Mouse (Mus musculus): ENCODE measurements around the gene Hcn2.
"Not testable (repeated sequence)": the region's sequence is repeated elsewhere in the genome, so short reads cannot be mapped to it uniquely, and the experiment has no call there.

Gene Hcn2

DNA sequence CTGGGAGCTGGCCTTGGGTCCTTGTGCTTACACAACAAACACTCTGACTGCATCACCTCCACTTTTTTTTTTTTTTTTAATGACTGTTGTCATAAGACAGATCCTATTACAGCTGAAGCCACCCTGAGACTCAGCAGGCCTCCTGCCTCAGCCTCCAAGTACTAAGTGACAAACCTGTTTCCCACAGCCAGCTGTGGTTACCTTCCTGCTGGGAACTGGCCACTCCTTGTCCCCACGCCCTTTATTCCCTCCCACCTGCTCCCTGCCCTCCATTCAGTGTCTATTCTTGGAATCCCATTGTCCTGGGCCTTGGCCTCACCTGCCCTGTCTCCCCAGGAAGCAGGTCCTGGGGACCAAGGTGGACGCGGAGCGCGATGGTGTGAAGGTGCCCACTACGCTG, 28.9 kb upstream of the Hcn2 start:
- no peak for DNase-seq (ENCODE audit: low read depth, low spot score)

GRCm38 (mm10) chr10:79688720-79689119, 27.7 kb upstream of the Hcn2 start, which contains the start of gene Gzmm:
TSS of gene Gzmm (plus strand) at chr10:79689020.
- DNase-seq (ENCODE audit: low read depth, low spot score): no peak

GRCm38 (mm10) chr10:79689178-79689577, 27.3 kb upstream of the Hcn2 start:
- DNase-seq (ENCODE audit: low read depth, low spot score): no peak

- DNase-seq (ENCODE audit: low read depth, low spot score): no peak
Observed at GRCm38 (mm10) chr10:79691986-79692548, 24.4 kb upstream of the Hcn2 start.

DNA sequence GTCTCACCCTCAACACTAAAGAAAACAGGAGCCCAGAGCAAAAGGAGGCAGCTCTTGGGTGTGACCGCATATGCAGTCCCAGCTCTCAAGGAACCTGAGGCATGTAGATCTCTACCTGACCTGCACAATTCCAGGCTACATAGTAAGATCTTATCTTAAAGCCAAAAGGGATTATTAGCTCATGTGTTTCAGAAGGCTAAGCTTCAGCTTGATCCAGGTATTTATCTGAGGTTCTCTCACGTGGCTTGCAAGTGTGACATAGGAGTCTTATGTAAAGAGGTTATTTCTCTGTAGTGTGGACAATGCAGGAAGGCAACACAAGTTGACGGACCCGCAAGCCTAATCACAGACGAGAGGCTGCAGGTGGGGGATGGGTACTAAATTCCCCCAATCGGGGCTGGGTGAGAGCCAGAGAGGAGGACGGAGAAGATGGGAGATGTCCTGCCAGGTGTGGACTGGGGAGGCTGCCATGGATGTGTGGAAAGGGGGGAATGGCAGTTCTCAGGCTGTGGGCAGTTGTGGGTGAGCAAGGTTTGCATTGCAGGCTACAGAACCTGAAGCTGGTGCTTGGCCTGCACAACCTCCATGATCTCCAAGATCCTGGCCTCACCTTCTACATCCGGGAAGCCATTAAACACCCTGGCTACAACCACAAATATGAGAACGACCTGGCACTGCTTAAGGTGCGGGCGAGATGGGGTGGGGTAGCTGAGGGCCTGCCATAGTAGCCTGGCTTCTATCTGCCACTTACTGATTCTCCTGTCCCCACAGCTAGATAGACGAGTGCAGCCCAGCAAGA, 22.7 kb upstream of the Hcn2 start:
- no peak for DNase-seq (ENCODE audit: low read depth, low spot score)

DNA sequence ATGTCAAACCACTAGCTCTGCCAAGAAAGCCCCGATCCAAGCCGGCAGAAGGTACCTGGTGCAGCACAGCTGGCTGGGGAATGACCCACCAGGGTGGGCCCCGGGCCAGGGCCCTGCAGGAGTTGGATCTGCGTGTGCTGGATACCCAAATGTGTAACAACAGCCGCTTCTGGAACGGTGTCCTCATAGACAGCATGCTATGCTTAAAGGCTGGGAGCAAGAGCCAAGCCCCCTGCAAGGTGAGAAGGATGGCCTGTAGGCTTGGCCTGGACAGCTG, 22.1 kb upstream of the Hcn2 start:
- DNase-seq (ENCODE audit: low read depth, low spot score): no peak

- peak; percentile 66 for DNase-seq (ENCODE audit: low read depth, low spot score)
Observed at GRCm38 (mm10) chr10:79695231-79696128, 21.0 kb upstream of the Hcn2 start.

DNA sequence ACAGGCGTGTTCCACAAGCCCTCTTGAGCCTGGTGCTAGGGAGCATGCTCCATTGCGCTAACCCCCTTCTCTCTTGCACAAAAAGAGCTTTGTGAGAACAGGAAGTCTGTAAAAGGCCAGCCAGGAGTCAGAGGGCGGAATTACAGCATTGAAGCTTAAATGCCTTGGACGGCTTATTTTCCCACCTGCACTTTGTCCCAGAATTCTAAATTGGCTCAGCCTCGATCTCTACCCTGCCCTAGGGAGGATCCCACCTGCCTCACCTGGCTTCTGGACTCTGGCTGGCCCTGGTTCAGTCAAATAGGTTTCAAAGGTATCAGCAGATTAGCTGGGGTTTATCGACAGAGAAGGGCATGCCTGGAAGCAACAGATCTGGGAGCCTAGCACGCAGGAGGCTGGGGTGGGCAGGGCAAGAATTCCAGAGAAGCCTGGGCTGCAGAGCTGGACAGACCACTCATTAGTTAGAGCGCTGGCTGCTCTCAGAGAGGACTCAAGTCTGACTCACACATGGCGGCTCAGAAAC, 20.2 kb upstream of the Hcn2 start:
- no peak for DNase-seq (ENCODE audit: low read depth, low spot score)

DNA sequence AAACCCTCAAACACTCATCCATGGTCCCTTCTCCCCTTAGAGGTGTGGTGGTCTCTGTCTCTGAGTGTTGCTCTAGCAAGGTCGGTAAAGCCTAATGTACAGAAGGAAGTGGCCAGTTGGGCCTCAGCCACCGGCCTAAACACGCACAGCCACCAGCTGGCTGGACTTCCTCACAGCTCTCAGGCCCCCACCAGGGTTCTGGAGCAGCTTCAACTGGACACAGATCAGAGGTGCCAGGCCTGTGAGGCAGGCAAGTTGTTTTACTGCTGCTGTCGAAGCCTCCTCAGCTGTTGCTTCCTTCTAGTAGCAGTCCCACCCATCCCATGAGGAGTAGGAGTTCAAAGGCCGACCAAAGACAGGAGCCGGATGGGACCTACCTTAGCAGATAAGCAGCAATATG, 18.5 kb upstream of the Hcn2 start:
- no peak for DNase-seq (ENCODE audit: low read depth, low spot score)

- DNase-seq (ENCODE audit: low read depth, low spot score): no peak
Observed at GRCm38 (mm10) chr10:79698459-79698858, 18.0 kb upstream of the Hcn2 start.

DNA sequence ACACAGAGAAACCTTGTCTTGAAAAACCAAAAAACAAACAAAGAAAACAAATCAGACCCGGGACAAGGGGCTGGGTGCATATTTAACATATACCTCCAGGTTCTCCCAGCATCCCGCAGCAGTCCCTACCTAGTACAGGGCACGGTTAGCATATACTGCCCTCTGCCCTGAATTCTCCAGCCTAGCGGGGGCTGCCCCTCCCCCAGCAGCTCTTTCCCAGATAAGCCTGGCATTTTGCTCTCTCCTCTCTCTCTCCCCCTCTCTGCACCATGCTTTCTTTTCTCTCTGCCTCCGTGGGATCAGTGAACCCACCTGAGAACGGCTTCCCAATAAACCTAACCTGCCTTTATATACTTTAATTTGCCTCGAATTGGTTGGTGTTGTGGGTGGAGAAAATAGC, 15.8 kb upstream of the Hcn2 start:
- DNase-seq (ENCODE audit: low read depth, low spot score): no peak

- no peak for DNase-seq (ENCODE audit: low read depth, low spot score)
Observed at GRCm38 (mm10) chr10:79701443-79702129, 14.8 kb upstream of the Hcn2 start.

DNA sequence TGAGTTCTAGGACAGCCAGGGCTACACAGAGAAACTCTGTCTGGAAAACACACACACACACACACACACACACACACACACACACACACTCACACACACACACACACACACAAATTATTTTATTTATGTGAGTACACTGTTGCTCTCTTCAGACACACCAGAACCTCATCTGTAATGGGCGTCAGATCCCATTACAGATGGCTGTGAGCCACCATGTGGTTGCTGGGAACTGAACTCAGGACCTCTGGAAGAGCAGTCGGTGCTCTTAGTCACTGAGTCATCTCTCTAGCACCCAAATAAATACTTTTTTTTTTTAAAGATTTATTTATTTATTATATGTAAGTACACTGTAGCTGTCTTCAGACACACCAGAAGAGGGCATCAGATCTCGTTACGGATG, 13.5 kb upstream of the Hcn2 start:
- not testable (repeated sequence) for DNase-seq (ENCODE audit: low read depth, low spot score)

GRCm38 (mm10) chr10:79703541-79703940, 12.9 kb upstream of the Hcn2 start:
- DNase-seq (ENCODE audit: low read depth, low spot score): no peak

DNA sequence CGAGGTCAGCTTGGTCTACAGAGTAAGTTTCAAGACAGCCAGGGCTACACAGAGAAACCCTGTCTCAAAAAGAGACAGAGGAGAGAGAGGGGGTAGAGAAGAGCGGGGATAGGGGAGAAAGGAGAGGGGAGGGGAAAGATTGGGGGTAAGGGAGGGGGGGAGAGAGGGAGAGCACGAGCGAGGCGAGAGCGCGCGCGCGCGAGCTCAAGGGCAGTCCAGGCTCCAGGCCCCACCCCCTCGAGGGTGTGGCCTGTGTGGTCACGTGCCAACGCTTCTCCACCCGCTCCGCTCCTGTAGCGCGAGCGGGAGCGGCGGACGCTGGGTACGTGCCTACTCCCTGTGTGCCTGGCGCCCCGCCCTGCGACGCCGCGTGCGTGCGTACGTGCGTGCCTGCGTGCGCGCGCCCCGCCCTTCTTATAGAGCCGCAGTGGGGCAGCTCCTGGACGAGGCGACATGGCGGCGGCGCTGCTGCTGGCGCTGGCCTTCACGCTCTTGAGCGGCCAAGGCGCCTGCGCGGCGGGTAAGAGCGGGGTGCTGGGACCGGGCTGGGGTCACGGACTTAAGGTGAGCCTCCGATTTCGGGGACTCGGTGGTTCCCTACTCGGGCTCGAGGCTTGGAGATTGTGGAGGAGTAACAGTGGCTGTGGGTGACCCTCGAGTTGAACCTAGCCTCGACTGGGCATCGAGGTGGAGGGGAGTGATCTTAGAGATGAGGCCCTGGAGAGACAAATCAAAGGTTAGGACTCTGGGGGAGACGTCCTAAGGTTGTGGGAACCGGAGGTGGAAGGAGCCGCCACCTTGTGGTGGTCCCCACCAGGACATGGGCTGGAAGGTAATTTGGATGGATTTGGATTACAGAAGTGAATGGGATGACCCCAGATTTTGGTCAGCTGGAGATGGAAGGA, 12.1 kb upstream of the Hcn2 start, which contains the start of gene Bsg:
Gene Bsg (plus strand): TSS at position 427 of the 905 bp plus-strand sequence.
- DNase-seq (ENCODE audit: low read depth, low spot score): peak; percentile 98

DNA sequence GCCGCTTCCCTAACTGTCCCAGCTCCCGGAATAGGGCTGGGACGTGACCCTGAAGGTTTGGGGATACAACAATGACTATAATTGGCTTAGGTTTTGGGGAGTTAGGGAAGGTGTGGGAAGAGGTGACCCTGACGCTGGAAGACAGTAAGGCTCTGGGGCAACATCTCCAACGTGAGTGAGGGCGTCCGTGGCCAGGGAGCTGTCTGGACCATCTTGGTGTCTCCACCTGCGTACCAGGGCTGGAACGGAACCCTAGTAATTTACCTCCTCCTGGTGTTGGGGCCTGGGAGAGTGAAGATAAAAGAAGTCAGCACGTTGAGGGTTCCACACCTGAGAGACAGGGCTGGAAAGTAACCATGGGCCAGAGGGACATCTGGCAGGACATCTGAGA, 11.5 kb upstream of the Hcn2 start:
- no peak for DNase-seq (ENCODE audit: low read depth, low spot score)

GRCm38 (mm10) chr10:79705951-79706350, 10.5 kb upstream of the Hcn2 start:
- DNase-seq (ENCODE audit: low read depth, low spot score): peak; percentile 86

DNA sequence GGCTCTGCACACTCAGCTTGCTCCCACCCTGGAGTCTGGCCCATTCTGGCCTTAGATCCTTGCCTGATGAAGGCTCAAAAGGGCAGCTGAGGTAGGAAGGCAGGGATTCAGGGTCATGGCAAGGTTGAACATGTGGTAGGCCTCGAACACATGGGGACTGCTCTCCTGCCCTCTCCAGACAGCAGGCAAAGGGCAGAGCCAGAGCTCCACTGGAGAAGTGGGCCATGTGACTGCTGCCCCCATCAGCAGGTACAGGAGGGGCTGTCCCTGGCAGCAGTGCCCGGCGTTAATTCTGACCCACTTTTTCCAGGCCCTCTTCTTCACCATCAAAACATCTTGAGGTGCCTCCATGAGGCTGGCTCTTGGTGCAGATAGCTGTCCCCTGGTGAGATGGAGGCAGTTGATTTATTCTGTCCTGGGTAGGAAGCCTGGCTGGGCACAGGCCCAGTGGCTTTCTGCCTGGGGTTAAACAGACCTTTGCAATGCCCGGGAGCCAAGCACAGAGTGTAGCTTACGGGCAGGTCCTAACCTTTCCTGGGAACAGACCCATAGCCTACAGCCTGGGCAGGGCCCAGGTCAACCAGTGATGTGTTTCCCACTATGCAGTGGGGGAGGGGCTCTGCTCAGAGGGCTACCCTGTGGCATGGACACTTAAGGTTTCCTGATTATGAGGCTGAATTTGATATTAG, 9.9 kb upstream of the Hcn2 start:
- DNase-seq (ENCODE audit: low read depth, low spot score): no peak

- DNase-seq (ENCODE audit: low read depth, low spot score): no peak
Observed at GRCm38 (mm10) chr10:79707162-79707561, 9.3 kb upstream of the Hcn2 start.

GRCm38 (mm10) chr10:79707759-79708158, 8.7 kb upstream of the Hcn2 start:
- no peak for DNase-seq (ENCODE audit: low read depth, low spot score)

Data from c-Kit-negative CD71-positive TER-119-positive erythroid progenitor cells, embryonic 14.5 days (primary cell).